Mouse (Mus musculus) midbrain, embryonic 11.5 days (tissue): ENCODE results near the gene Stk39. TPM values are rescaled to one million over a fixed set of nuclear protein-coding genes. Genes with fewer than 3 reads are reported as not detected.

ENCODE experiments used
- ATAC-seq: fragments of 200-750 bp; cut with Nextera tagmentation; 2 replicates; pipeline ENCODE4 v1.8.0; 2017; ENCODE audit warnings: moderate TSS enrichment, moderate library complexity; ENCODE audit not compliant: low FRiP score
- DNase-seq: peaks from one replicate; pipeline ENCODE4 v3.0.0; 2015; ENCODE audit warnings: low spot score; ENCODE audit errors: missing footprints
- H3K27ac ChIP-seq: fragments of 300-500 bp; sonication (generic); 2 replicates; pipeline ENCODE4 v1.5.1; 2014; ENCODE audit warnings: low read depth, low read length
- H3K27me3 ChIP-seq: fragments of 300-500 bp; sonication (generic); 2 replicates; pipeline ENCODE4 v1.6.1; 2014; ENCODE audit warnings: mild to moderate bottlenecking, low read length, moderate library complexity, mixed read lengths; ENCODE audit not compliant: control insufficient read depth, insufficient read depth
- H3K36me3 ChIP-seq: fragments of 300-500 bp; sonication (generic); 2 replicates; pipeline ENCODE4 v1.6.1; 2014; ENCODE audit warnings: mild to moderate bottlenecking, low read length, moderate library complexity, mixed read lengths; ENCODE audit not compliant: control insufficient read depth, insufficient read depth
- H3K4me1 ChIP-seq: fragments of 300-500 bp; sonication (generic); 2 replicates; pipeline ENCODE4 v1.6.1; 2014; ENCODE audit warnings: low read length; ENCODE audit not compliant: control insufficient read depth, insufficient read depth
- H3K4me2 ChIP-seq: fragments of 300-500 bp; sonication (generic); 2 replicates; pipeline ENCODE4 v1.6.1; 2014; ENCODE audit warnings: mild to moderate bottlenecking, moderate library complexity
- H3K4me3 ChIP-seq: fragments of 300-500 bp; sonication (generic); 2 replicates; pipeline ENCODE4 v1.5.1; 2014; ENCODE audit warnings: low read depth, low read length
- H3K9ac ChIP-seq: fragments of 300-500 bp; sonication (generic); 2 replicates; pipeline ENCODE4 v1.6.1; 2014; ENCODE audit warnings: low read length
- H3K9me3 ChIP-seq: fragments of 300-500 bp; sonication (generic); 2 replicates; pipeline ENCODE4 v1.6.1; 2016; ENCODE audit warnings: low read length; ENCODE audit not compliant: control insufficient read depth
- WGBS: fragments of 180-500 bp; shearing (Covaris S2); extraction: QIAGEN DNeasy Blood & Tissue Kit; methylation state at CpG from one replicate; pipeline ENCODE4 v1.1.7; 2014; 5-methylcytosine and 5-hydroxymethylcytosine counted together
- polyA plus RNA-seq: library from polyadenylated mRNA; unstranded; fragments of >200 nt; fragmentation: Nextera tagmentation; extraction: Ambion mirVana; gene quantifications from 2 replicates; pipeline ENCODE4 v1.2.1, GENCODE M21; 2014

Stk39 gene
- polyA plus RNA-seq, 1 experiment from 2014 or later = 52.5 TPM

DNA sequence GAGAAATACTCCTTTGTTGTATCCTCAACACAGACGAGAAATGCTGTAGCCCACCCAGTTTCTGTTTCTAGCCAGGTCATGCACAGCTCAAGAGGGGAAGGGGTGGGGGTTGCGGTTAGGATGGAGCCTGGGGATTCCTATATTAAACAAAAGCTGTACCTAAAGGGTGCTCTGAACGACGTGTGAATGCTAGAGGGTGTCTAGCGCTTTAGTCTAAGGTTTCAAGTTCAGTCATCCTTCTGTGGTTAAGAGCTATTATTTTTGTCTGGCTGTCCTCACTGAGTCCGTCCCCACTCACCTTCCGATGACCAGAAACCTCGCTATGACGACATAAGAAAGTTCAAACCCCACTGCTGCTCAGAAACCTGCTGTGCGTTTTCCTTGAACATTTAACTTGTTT, 182.9 kb downstream of the Stk39 start:
- 78% methylated on average over 10 of the region's 10 CpGs for WGBS
- H3K4me1 ChIP-seq = no peaks in the 10 kb centered on the region
- 0 out of 2 replicates have a peak, but pooled peaks cover 3% of the 10 kb centered on the region for H3K36me3 ChIP-seq
- H3K4me2 ChIP-seq = no peak overlapping the region
- no peak overlapping the region for H3K4me3 ChIP-seq
- ATAC-seq = no peak
- no peaks in the 10 kb centered on the region for H3K9me3 ChIP-seq
- no peaks in the 10 kb centered on the region for H3K27me3 ChIP-seq
- no peak overlapping the region for H3K9ac ChIP-seq
- H3K27ac ChIP-seq = no peak overlapping the region
- DNase-seq = no peak

- no peaks in the 10 kb centered on the region for H3K9me3 ChIP-seq
- H3K27ac ChIP-seq = no peak overlapping the region
- 0 out of 2 replicates have a peak, but pooled peaks cover 3% of the 10 kb centered on the region for H3K36me3 ChIP-seq
- ATAC-seq (no peak), DNase-seq (no peak)
- WGBS = 94% methylated on average over 10 of the region's 10 CpGs
- H3K4me3 ChIP-seq = no peak overlapping the region
- H3K27me3 ChIP-seq = no peaks in the 10 kb centered on the region
- no peak overlapping the region for H3K9ac ChIP-seq
- no peaks in the 10 kb centered on the region for H3K4me1 ChIP-seq
- H3K4me2 ChIP-seq = no peak overlapping the region
Measured at GRCm38 (mm10) chr2:68288106-68288505, 184.0 kb downstream of the Stk39 start.

GRCm38 (mm10) chr2:68284391-68284790, 187.7 kb downstream of the Stk39 start:
- Histone ChIP-seq H3K9me3 (no peaks in the 10 kb centered on the region), H3K4me1 (no peaks in the 10 kb centered on the region), H3K4me3 (no peak overlapping the region), H3K27me3 (no peaks in the 10 kb centered on the region), H3K36me3 (0 out of 2 replicates have a peak, but pooled peaks cover 6% of the 10 kb centered on the region), H3K9ac (no peak overlapping the region), H3K4me2 (no peak overlapping the region), H3K27ac (no peak overlapping the region)
- WGBS = 91% methylated on average over 2 of the region's 2 CpGs
- DNase-seq = no peak
- no peak for ATAC-seq

GRCm38 (mm10) chr2:68283021-68283548, 189.0 kb downstream of the Stk39 start:
- no peaks in the 10 kb centered on the region for H3K4me1 ChIP-seq
- no peaks in the 10 kb centered on the region for H3K9me3 ChIP-seq
- no peak overlapping the region for H3K27ac ChIP-seq
- DNase-seq (no peak), ATAC-seq (no peak)
- H3K4me3 ChIP-seq = no peak overlapping the region
- H3K9ac ChIP-seq = no peak overlapping the region
- H3K27me3 ChIP-seq = no peaks in the 10 kb centered on the region
- no peak overlapping the region for H3K4me2 ChIP-seq
- 0 out of 2 replicates have a peak, but pooled peaks cover 6% of the 10 kb centered on the region for H3K36me3 ChIP-seq
- 89% methylated on average over 6 of the region's 6 CpGs for WGBS

- WGBS = 90% methylated on average over 3 of the region's 3 CpGs
- H3K4me1 ChIP-seq = no peaks in the 10 kb centered on the region
- no peaks in the 10 kb centered on the region for H3K9me3 ChIP-seq
- DNase-seq = no peak
- 0 out of 2 replicates have a peak, but pooled peaks cover 6% of the 10 kb centered on the region for H3K36me3 ChIP-seq
- H3K9ac ChIP-seq = no peak overlapping the region
- ATAC-seq = no peak
- H3K4me2 ChIP-seq = no peak overlapping the region
- no peaks in the 10 kb centered on the region for H3K27me3 ChIP-seq
- H3K27ac ChIP-seq = no peak overlapping the region
- H3K4me3 ChIP-seq = no peak overlapping the region
Measured at GRCm38 (mm10) chr2:68281575-68281974, 190.5 kb downstream of the Stk39 start.

GRCm38 (mm10) chr2:68271301-68271700, 200.8 kb downstream of the Stk39 start:
- WGBS = 71% methylated on average over 4 of the region's 4 CpGs
- DNase-seq = no peak

GRCm38 (mm10) chr2:68270836-68271235, 201.2 kb downstream of the Stk39 start:
- Histone ChIP-seq H3K36me3 (0 out of 2 replicates have a peak, but pooled peaks cover 4% of the 10 kb centered on the region), H3K4me3 (no peak overlapping the region), H3K4me2 (no peak overlapping the region), H3K9ac (no peak overlapping the region), H3K27ac (no peak overlapping the region), H3K4me1 (0 out of 2 replicates have a peak, but pooled peaks cover 2% of the 10 kb centered on the region), H3K9me3 (no peaks in the 10 kb centered on the region), H3K27me3 (no peaks in the 10 kb centered on the region)
- 91% methylated on average over 6 of the region's 6 CpGs for WGBS
- ATAC-seq = no peak
- DNase-seq = no peak

More at GRCm38 (mm10) chr2:68271301-68271700, 200.8 kb downstream of the Stk39 start:
- Histone ChIP-seq H3K4me3 (no peak overlapping the region), H3K27ac (no peak overlapping the region), H3K36me3 (0 out of 2 replicates have a peak, but pooled peaks cover 4% of the 10 kb centered on the region), H3K27me3 (no peaks in the 10 kb centered on the region), H3K4me1 (0 out of 2 replicates have a peak, but pooled peaks cover 2% of the 10 kb centered on the region), H3K4me2 (no peak overlapping the region), H3K9ac (no peak overlapping the region), H3K9me3 (no peaks in the 10 kb centered on the region)
- ATAC-seq = no peak

GRCm38 (mm10) chr2:68269646-68270045, 202.4 kb downstream of the Stk39 start:
- DNase-seq = no peak
- no peaks in the 10 kb centered on the region for H3K9me3 ChIP-seq
- WGBS = 90% methylated on average over 4 of the region's 4 CpGs

GRCm38 (mm10) chr2:68264826-68265225, 207.2 kb downstream of the Stk39 start:
- ATAC-seq = no peak
- WGBS = 92% methylated on average over 5 of the region's 5 CpGs
- H3K4me3 ChIP-seq = no peak overlapping the region

More at GRCm38 (mm10) chr2:68269646-68270045, 202.4 kb downstream of the Stk39 start:
- no peak overlapping the region for H3K27ac ChIP-seq
- no peak overlapping the region for H3K4me2 ChIP-seq
- no peak for ATAC-seq
- H3K9ac ChIP-seq = no peak overlapping the region
- H3K4me1 ChIP-seq = 0 out of 2 replicates have a peak, but pooled peaks cover 2% of the 10 kb centered on the region
- 0 out of 2 replicates have a peak, but pooled peaks cover 4% of the 10 kb centered on the region for H3K36me3 ChIP-seq
- no peaks in the 10 kb centered on the region for H3K27me3 ChIP-seq
- no peak overlapping the region for H3K4me3 ChIP-seq

More at GRCm38 (mm10) chr2:68264826-68265225, 207.2 kb downstream of the Stk39 start:
- no peaks in the 10 kb centered on the region for H3K9me3 ChIP-seq
- no peak overlapping the region for H3K4me2 ChIP-seq
- H3K4me1 ChIP-seq = no peaks in the 10 kb centered on the region
- no peaks in the 10 kb centered on the region; the same call in 1 of the 2 replicates for H3K36me3 ChIP-seq
- H3K27me3 ChIP-seq = no peaks in the 10 kb centered on the region
- no peak overlapping the region for H3K9ac ChIP-seq
- no peak for DNase-seq
- H3K27ac ChIP-seq = no peak overlapping the region
